Mouse (Mus musculus): ENCODE data around the gene Gpr37l1. TPM values are rescaled to one million over a fixed set of nuclear protein-coding genes. Genes with fewer than 3 reads are reported as not detected.

The Gpr37l1 gene
- polyA plus RNA-seq, 1 experiment from 2014 or later: not detected

DNA sequence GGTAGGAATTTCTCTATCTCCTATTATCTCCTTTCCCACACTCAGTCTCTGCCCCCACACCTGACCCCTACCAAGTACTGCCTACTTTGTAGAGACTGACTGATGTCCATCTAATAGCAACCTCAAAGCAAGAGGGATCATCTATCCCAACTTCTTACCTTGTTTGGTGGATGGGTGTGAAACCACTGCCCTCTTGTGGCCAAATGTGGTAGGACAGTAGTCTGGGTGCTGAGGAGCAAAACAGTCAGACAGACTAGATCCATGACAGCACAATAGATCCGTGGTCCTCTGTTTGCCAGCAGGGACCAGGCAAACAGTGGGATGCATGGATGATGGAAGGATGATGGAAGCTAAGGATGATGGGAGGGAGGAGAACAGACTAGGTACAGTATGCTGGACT, 31.0 kb downstream of the Gpr37l1 start:
- H3K4me3 ChIP-seq: no peak overlapping the region
- no peaks in the 10 kb centered on the region; the same call in 1 of the 2 replicates for H3K27me3 ChIP-seq (ENCODE audit: insufficient read depth, poor library complexity, severe bottlenecking)
- WGBS: 17% methylated on average over 1 of the region's 1 CpGs
- H3K27ac ChIP-seq: no peak overlapping the region
- H3K36me3 ChIP-seq: no peaks in the 10 kb centered on the region
- H3K4me1 ChIP-seq (replicated peaks): peaks cover 12% of the 10 kb centered on the region
- H3K9me3 ChIP-seq: no peaks in the 10 kb centered on the region
- DNase-seq (ENCODE audit: low spot score): peak; percentile 85

- peaks cover 18% of the 10 kb centered on the region for H3K4me1 ChIP-seq (replicated peaks)
- H3K4me3 ChIP-seq: no peak overlapping the region
- H3K9me3 ChIP-seq: no peaks in the 10 kb centered on the region
- 92% methylated on average over 8 of the region's 8 CpGs for WGBS
- peaks cover 5% of the 10 kb centered on the region for H3K27me3 ChIP-seq (ENCODE audit: insufficient read depth, poor library complexity, severe bottlenecking)
- H3K36me3 ChIP-seq: no peaks in the 10 kb centered on the region
- no peak overlapping the region for H3K27ac ChIP-seq
- DNase-seq (ENCODE audit: low spot score): no peak
Observed at GRCm38 (mm10) chr1:135135111-135135787, 32.2 kb downstream of the Gpr37l1 start.

- peaks cover 30% of the 10 kb centered on the region for H3K4me1 ChIP-seq (replicated peaks)
- no peak overlapping the region for H3K4me3 ChIP-seq
- no peak overlapping the region for H3K27ac ChIP-seq
- H3K27me3 ChIP-seq (ENCODE audit: insufficient read depth, poor library complexity, severe bottlenecking): peaks cover 18% of the 10 kb centered on the region
- H3K36me3 ChIP-seq: no peaks in the 10 kb centered on the region
- 80% methylated on average over 10 of the region's 10 CpGs for WGBS
- no peak for DNase-seq (ENCODE audit: low spot score)
- H3K9me3 ChIP-seq: no peaks in the 10 kb centered on the region
Observed at GRCm38 (mm10) chr1:135133678-135134435, 33.6 kb downstream of the Gpr37l1 start.

DNA sequence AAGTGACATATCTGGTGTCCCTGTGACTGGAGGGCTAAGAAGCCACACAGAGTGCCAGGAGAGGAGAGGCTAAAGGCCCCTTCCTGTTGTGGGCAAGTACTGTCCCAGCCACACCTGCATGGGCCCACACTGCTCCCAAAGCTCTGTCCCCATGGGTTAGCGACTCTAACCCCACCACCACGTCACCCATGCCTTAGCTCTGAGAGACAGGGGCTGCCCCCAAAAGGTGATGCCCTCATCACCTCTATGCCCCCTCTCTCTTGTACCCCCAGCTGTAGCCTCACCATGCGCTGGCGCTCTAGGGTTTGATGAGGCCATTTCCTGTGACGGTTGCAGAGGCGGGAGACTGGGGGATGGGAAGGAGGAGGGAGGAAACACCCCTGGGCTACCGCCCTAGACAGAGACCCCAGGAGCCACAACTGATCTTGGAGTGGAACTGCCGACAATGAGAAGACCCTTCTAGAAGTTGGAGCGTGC, 34.5 kb downstream of the Gpr37l1 start:
- DNase-seq (ENCODE audit: low spot score): no peak
- Histone ChIP-seq H3K36me3 (no peaks in the 10 kb centered on the region), H3K9me3 (no peaks in the 10 kb centered on the region), H3K4me3 (no peak overlapping the region), H3K27me3 (ENCODE audit: insufficient read depth, poor library complexity, severe bottlenecking) (peaks cover 27% of the 10 kb centered on the region), H3K4me1 (replicated peaks) (peaks cover 35% of the 10 kb centered on the region), H3K27ac (peak overlapping the region; percentile 40; the same call in 1 of the 2 replicates)
- WGBS: 81% methylated on average over 9 of the region's 9 CpGs

GRCm38 (mm10) chr1:135132473-135132872, 35.0 kb downstream of the Gpr37l1 start, which contains the start of gene Ptpn7:
Gene Ptpn7 (plus strand): TSS chr1:135132700.
- Histone ChIP-seq H3K9me3 (no peaks in the 10 kb centered on the region), H3K36me3 (no peaks in the 10 kb centered on the region), H3K27ac (peak within 1 kb of the TSS; percentile 40), H3K27me3 (ENCODE audit: insufficient read depth, poor library complexity, severe bottlenecking) (peaks cover 31% of the 10 kb centered on the region), H3K4me3 (no peak within 1 kb of the TSS), H3K4me1 (replicated peaks) (peaks cover 37% of the 10 kb centered on the region)
- WGBS: 45% methylated on average over 10 of the region's 10 CpGs
- DNase-seq (ENCODE audit: low spot score): no peak

DNA sequence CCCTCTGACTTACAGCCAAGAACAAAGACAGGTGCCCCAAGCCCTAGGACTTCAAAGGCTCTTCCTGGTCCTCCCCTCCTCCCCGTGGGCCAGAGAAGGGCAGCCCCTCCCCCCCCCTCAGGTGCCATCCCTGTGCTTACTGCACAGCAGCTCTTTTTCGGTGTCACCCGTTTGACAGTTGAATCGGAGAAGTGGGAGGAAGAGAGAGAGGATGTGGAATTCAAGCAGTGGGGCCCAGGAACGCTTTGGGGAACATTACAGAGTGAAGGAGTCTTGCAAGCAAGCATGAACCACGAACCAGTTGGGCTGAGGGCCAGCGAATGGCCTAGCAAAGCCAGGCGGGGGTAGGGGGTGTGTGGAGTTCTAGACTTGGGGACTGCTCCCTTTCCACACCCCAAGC, 35.9 kb downstream of the Gpr37l1 start:
- H3K9me3 ChIP-seq: no peaks in the 10 kb centered on the region
- DNase-seq (ENCODE audit: low spot score): no peak
- H3K27me3 ChIP-seq (ENCODE audit: insufficient read depth, poor library complexity, severe bottlenecking): peaks cover 36% of the 10 kb centered on the region
- H3K36me3 ChIP-seq: no peaks in the 10 kb centered on the region
- H3K4me3 ChIP-seq: no peak overlapping the region
- 69% methylated on average over 8 of the region's 8 CpGs for WGBS
- peaks cover 43% of the 10 kb centered on the region for H3K4me1 ChIP-seq (replicated peaks)
- H3K27ac ChIP-seq: peak overlapping the region; percentile 64; the same call in 1 of the 2 replicates

DNA sequence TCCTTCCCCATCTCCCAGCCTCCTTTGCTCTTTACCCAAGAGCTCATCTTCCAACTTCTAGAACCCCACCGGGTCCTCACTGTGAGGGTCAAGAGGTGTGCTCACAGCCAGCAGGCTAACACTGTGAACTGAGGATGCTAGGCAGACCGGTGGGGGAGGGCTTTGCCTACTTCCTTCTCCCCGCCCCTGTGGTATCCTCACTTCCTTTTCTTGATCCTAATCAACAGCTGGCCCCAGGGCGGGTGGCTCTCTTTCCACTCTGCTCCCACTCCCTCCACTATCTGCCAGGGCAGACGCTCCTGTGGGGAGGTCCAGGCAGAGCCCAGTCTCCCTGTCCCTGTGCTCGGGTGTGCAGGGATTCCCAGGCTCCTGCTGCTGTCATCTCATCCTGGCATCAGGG, 36.4 kb downstream of the Gpr37l1 start:
- Histone ChIP-seq H3K4me1 (replicated peaks) (peaks cover 49% of the 10 kb centered on the region), H3K9me3 (no peaks in the 10 kb centered on the region), H3K27me3 (ENCODE audit: insufficient read depth, poor library complexity, severe bottlenecking) (peaks cover 36% of the 10 kb centered on the region), H3K27ac (peak overlapping the region; percentile 64), H3K36me3 (no peaks in the 10 kb centered on the region), H3K4me3 (no peak overlapping the region)
- no peak for DNase-seq (ENCODE audit: low spot score)
- 44% methylated on average over 6 of the region's 6 CpGs for WGBS

- no peaks in the 10 kb centered on the region for H3K9me3 ChIP-seq
Observed at GRCm38 (mm10) chr1:135130376-135131018, 37.0 kb downstream of the Gpr37l1 start.

GRCm38 (mm10) chr1:135129543-135130183, 37.8 kb downstream of the Gpr37l1 start:
- peak overlapping the region; percentile 16; the same call in 1 of the 2 replicates for H3K27ac ChIP-seq
- 59% methylated on average over 9 of the region's 9 CpGs for WGBS
- peaks cover 49% of the 10 kb centered on the region for H3K4me1 ChIP-seq (replicated peaks)
- DNase-seq (ENCODE audit: low spot score): no peak
- no peaks in the 10 kb centered on the region for H3K9me3 ChIP-seq
- H3K4me3 ChIP-seq: no peak overlapping the region
- no peaks in the 10 kb centered on the region for H3K36me3 ChIP-seq
- H3K27me3 ChIP-seq (ENCODE audit: insufficient read depth, poor library complexity, severe bottlenecking): peaks cover 36% of the 10 kb centered on the region

More at GRCm38 (mm10) chr1:135130376-135131018, 37.0 kb downstream of the Gpr37l1 start:
- H3K36me3 ChIP-seq: no peaks in the 10 kb centered on the region
- peak overlapping the region; percentile 64; the same call in 1 of the 2 replicates for H3K27ac ChIP-seq
- H3K27me3 ChIP-seq (ENCODE audit: insufficient read depth, poor library complexity, severe bottlenecking): peaks cover 36% of the 10 kb centered on the region
- no peak for DNase-seq (ENCODE audit: low spot score)
- 68% methylated on average over 2 of the region's 2 CpGs for whole genome bisulfite sequencing
- peaks cover 49% of the 10 kb centered on the region for H3K4me1 ChIP-seq (replicated peaks)
- no peak overlapping the region for H3K4me3 ChIP-seq

DNA sequence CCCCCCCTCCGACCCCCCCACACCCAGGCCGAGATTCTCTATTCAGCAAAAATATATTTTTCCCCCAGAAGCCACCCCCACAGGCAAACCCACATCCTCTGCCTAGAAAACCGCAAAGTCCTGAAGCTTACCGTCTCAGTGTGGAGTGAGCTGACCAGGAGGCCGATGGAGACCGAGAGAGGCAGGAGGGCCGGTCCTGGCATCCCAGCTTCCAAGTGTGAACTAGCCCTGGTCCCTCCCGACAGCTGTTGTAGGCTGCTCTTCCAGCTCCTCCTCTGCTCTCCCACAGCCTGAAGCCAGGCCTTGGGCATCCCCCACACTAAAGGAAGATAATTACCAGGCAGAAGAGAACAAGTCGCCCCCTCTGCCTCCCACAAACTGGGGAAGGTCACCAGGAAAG, 38.5 kb downstream of the Gpr37l1 start:
- Histone ChIP-seq H3K9me3 (no peaks in the 10 kb centered on the region), H3K27ac (peak overlapping the region; percentile 16; the same call in 1 of the 2 replicates), H3K4me3 (no peak overlapping the region), H3K27me3 (ENCODE audit: insufficient read depth, poor library complexity, severe bottlenecking) (peaks cover 36% of the 10 kb centered on the region), H3K4me1 (replicated peaks) (peaks cover 49% of the 10 kb centered on the region), H3K36me3 (no peaks in the 10 kb centered on the region)
- DNase-seq (ENCODE audit: low spot score): no peak
- 22% methylated on average over 9 of the region's 9 CpGs for WGBS

DNA sequence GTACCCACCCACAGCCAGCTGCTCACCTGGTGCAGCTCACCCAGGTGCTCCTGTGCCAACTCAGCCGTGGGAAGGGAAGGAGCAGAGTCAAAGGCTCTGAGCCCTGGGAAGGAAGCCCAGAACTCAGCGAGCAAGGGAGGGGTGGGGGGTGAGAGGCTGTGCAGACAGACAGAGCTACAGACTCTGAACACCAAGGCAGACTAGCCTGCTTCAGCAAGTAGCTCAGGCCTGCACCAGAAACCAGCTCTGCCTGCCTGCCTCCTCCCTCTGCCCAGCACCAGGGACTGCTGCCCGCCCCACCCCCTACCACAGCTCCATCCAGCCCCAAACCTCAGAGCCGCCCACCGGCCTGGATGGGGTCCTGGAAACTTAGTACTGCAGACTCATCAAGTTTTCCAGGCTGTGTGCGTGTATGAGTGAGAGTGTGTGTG, 39.5 kb downstream of the Gpr37l1 start:
- Histone ChIP-seq H3K36me3 (no peaks in the 10 kb centered on the region), H3K27ac (0 out of 2 replicates have a peak overlapping the region, but pooled peaks have one; percentile 17), H3K27me3 (ENCODE audit: insufficient read depth, poor library complexity, severe bottlenecking) (peaks cover 36% of the 10 kb centered on the region), H3K4me1 (replicated peaks) (peaks cover 49% of the 10 kb centered on the region), H3K4me3 (no peak overlapping the region), H3K9me3 (no peaks in the 10 kb centered on the region)
- no peak for DNase-seq (ENCODE audit: low spot score)
- WGBS: 41% methylated on average over 6 of the region's 6 CpGs

DNA sequence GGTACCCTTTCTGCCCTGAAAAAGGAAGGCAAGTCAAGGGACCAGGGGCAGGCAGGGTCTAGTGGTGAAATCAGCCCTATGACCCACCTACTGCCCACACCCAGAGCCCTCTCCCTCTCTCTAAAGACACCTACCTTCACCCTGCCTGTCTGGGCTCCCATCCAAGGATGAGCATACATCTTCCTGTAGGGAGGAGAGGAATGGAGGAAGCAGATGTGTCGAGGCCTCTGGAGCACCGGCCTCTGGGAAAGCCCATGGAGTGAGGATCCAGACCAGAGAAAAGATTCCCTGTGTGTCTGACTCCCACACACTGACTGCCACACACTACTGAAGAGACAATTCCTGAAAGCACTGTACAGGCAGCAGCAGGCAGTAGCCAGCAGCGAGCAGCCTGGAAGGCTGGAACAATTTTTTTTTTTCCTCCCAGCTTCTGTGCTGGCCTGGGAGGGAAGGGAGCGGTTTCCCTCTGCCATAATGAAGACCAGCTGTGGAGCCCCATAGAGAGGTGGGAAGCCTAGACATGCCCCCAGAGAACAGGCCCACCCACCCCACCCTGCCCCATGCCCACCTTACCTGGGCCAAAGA, 40.9 kb downstream of the Gpr37l1 start:
- H3K4me3 ChIP-seq: no peak overlapping the region
- DNase-seq (ENCODE audit: low spot score): no peak
- peak overlapping the region; percentile 59 for H3K27ac ChIP-seq
- no peaks in the 10 kb centered on the region for H3K36me3 ChIP-seq
- H3K9me3 ChIP-seq: no peaks in the 10 kb centered on the region
- peaks cover 38% of the 10 kb centered on the region for H3K4me1 ChIP-seq (replicated peaks)
- WGBS: 52% methylated on average over 4 of the region's 4 CpGs
- H3K27me3 ChIP-seq (ENCODE audit: insufficient read depth, poor library complexity, severe bottlenecking): peaks cover 36% of the 10 kb centered on the region

Data from hindbrain, embryonic 10.5 days (tissue).